Mouse (Mus musculus) stomach, postnatal 0 days (tissue): ENCODE results near the gene Dync1h1.

Experiments
- CTCF ChIP-seq: IDR thresholded peaks from 2 replicates; pipeline ENCODE4 v1.5.1; 2016; ENCODE audit warnings: antibody characterized with exemption, low read depth, mild to moderate bottlenecking, moderate library complexity
- EP300 ChIP-seq: optimal IDR thresholded peaks from 2 replicates; pipeline ENCODE3; 2016; ENCODE audit warnings: antibody characterized with exemption

DNA sequence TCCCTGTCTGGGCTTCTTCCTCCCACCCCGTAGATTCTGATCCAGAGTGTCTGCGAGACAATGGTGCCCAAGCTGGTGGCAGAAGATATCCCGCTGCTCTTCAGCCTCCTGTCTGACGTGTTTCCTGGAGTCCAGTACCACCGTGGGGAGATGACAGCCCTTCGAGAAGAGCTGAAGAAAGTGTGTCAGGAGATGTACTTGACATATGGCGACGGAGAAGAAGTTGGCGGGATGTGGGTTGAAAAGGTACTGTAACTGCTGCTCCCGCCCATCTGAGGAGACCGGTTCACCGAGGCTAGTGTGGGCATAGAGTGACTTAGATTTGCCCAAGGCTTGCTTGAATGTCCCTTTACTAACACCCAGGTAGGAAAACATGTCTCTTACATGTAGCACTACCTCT, 35.0 kb downstream of the Dync1h1 start:
- TF ChIP-seq CTCF (no peak), EP300 (no peak)
